Mouse (Mus musculus) urinary bladder, postnatal 36 days (tissue): ENCODE measurements around the gene Rmnd1.
"Not testable (repeated sequence)": the region's sequence is repeated elsewhere in the genome, so short reads cannot be mapped to it uniquely, and the experiment has no call there.

Source experiments
- DNase-seq, 2 experiments: peaks; one replicate each; pipeline ENCODE4 v3.0.0; 2022; ENCODE audit warnings: low spot score in 2 of 2, mixed read lengths in 1 of 2

Gene Rmnd1

GRCm38 (mm10) chr10:4432123-4432931, at the start of gene Rmnd1, which contains the start of gene Armt1:
Gene Rmnd1, minus strand, starts transcription at chr10:4432388.
Gene Armt1, plus strand, starts transcription at chr10:4432467.
- DNase-seq = peak; percentile 87 to 94

DNA sequence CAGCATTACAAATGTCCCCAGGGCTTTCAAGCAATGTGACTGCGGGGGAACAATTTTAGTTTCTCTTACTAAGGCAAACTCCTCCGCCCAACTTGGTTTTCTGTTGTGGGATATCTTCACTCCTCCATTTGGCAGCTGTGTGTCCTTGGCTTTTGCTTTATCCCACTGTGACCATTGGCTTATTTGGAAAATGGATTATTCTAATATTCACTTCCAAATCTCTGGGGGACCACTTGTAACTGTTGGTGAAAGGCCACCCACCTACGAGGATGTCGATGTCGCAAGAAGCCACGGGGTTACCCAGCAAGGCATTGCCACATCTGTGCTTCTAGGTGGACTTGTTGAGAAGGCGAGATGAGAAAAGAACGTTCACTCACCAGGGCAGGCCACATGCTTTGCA, 49.5 kb upstream of the Rmnd1 start:
- peak in 1 of 2 experiments; percentile 69 for DNase-seq

- DNase-seq = no peak
Measured at GRCm38 (mm10) chr10:4480929-4481328, 48.7 kb upstream of the Rmnd1 start.

DNA sequence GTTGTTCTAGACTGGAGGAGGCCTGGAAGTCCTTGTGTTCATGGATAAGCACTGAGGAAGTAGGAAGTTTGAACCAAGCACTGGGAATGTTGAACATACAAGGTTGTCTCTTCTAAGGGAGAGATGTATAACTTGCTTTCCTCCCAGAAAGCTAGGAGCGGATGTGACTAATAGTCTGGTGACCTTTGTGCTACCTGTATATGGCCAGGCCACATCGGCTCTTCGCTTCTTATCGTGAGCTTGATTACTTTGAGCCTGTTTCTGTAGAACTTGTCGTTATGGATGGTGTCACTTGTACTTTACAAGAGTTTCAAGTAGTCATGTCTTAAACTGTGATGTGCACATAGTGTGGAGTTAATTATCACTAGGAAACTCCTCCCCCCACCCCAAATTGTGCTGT, 44.4 kb upstream of the Rmnd1 start:
- no peak for DNase-seq

- no peak for DNase-seq
Measured at GRCm38 (mm10) chr10:4475431-4475830, 43.2 kb upstream of the Rmnd1 start.

GRCm38 (mm10) chr10:4473591-4473993, 41.4 kb upstream of the Rmnd1 start:
- no peak for DNase-seq

GRCm38 (mm10) chr10:4469406-4469805, 37.2 kb upstream of the Rmnd1 start:
- no peak for DNase-seq

GRCm38 (mm10) chr10:4465799-4466198, 33.6 kb upstream of the Rmnd1 start:
- DNase-seq = no peak

- no peak for DNase-seq
Measured at GRCm38 (mm10) chr10:4460201-4460600, 28.0 kb upstream of the Rmnd1 start.

DNA sequence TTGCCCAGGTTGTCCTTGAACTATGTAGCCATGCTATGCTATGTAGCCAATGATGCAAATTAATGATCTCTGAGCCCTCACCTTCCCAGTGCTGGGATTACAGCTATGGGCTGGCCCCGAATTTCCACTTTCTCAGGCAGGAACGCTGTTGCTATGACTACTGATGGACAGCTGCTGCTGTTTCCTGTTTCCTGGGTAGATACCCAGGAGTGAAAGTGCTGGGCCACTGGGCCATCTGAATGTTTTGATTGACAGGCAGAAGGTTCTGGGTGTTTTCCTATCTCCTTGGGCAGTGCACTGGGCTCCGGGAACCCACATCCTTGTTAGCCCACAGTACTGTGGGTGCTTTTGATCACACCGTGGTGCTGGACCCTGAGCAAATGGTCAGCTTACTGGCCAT, 24.2 kb upstream of the Rmnd1 start:
- no peak for DNase-seq

- DNase-seq = no peak
Measured at GRCm38 (mm10) chr10:4435416-4435815, 3.2 kb upstream of the Rmnd1 start.

- DNase-seq = not testable (repeated sequence)
Measured at GRCm38 (mm10) chr10:4433871-4434270, 1.7 kb upstream of the Rmnd1 start.

DNA sequence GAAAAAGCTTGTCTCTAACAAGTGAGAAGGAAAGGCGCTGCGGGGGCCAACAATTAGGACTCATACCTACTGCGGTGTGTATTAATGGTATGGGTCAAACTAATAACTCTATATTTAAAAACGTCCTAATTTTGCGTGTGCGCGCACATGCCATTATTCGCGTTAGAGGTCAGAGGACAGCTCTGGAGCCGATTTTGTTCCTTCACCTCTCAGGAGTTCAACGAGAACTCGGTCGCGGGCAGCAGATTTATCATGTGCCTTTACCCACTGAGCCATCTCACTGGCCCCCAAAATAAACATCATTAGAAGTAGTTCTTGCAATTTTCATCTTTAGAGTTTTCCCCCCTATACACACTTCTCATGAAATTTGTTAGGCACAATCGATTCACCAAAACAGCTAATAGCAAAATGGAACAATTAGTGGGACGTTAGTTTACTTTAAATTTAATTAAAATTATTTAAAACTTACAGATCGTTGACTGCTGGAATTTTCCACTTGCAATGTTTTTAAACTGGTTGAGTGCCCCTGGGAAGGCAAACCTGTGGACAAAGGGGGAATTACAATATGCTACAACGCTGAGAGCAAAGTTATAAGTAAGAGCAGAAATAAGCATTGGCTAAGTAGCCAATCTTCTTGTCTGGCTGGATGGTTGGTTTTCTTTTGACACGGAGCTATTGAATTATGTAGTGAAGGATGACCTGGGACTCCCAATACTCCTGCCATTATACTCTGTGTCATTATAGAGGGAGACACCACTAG, 988 bp upstream of the Rmnd1 start:
- DNase-seq = no peak

DNA sequence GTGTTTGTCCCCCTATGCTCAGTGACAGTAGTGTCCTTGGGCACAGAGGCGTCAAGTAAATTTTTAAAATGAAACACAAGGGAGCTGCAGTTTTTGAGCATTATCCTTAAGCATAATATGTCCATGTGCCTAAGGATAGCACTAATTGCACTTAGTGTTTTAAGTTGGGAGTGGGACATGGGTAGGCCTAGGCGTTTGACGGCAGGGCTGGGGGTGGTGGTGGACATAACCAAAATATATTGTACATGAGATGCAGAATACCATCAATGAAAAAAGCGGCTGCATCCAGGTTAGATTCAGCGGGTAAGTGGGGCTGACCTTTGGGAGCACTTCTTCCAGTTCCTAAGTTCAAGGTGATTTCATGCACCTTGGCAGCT, 454 bp downstream of the Rmnd1 start:
- no peak for DNase-seq

GRCm38 (mm10) chr10:4430826-4431225, 1.4 kb downstream of the Rmnd1 start:
- no peak for DNase-seq

DNA sequence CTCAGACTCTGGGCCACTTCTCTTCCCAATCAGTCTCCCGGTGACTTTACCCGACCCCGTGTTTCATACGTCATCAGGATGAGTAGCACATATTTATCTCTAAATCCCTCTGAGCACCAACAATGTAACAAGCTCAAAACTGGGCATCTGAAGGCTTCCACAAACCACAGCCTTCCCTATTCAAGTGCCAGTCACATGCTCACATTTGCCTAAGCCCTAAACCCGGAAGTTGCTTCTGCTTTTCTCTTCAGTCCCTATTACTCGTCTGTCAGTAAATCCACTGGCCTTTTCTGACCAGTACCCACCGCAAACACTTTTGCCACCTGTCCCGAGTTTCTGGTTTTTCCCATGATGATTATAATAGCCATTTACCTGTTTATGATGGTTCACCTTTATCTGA, 1.8 kb downstream of the Rmnd1 start:
- DNase-seq = no peak

DNA sequence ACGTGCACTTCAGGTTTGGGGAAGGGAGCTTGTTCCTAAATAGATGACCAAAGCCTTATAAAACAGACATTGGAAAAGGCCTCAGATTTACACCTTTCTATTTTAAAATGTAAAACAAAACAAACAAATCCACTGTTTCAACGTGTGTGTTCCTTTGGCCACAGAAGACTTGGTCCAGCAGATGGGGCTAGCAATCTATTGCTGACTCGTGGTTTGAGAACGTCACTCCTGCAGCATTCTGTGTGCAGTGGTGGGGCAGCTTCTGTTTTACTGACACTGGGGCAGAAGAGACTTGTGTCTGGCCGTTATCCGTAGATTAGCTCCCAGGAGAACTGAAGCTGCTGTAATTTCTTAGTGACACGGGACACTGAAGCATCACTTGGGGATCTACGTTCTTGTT, 6.9 kb downstream of the Rmnd1 start:
- DNase-seq = no peak

- no peak for DNase-seq
Measured at GRCm38 (mm10) chr10:4407191-4407590, 25.0 kb downstream of the Rmnd1 start.

DNA sequence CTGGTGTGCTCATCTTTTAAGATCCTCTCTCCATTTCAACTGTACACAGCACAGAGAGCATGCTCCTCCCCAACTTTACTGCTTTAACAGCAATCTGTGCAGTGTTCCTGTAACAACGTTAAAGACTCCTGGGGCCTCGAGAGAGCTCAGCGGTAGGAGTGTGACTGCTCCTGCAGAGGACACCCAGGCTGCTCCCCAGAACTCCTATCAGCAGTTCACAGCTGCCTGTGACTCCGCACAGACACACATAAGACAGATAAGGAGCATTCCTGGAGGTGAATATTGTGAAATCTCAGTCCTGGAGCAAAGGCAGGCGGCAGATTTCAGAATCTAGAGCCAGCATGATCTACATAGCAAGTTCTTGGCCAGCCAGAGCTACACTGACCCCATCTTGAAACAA, 26.7 kb downstream of the Rmnd1 start:
- DNase-seq = no peak

GRCm38 (mm10) chr10:4404895-4405491, 27.2 kb downstream of the Rmnd1 start:
- DNase-seq = no peak

DNA sequence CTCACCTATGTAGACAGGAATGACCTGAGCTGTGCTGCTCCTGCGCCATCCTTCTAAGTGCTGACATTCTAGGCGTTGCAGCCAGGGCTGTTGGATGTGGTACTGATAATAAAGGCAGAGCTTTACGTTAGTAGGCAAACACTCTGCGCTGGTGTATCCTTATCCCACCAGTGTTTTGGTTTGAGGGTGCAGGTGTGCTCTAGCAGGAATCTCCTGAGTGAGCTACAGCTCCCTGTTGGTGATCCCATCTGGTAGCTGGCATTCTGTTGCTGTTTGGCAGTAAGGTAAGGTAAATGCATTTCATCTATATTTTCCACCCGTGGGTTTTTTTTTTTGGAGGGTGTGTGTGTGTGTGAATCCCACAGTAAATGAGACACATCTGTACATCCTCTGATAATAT, 34.1 kb downstream of the Rmnd1 start:
- DNase-seq = no peak

- no peak for DNase-seq
Measured at GRCm38 (mm10) chr10:4395321-4395720, 36.9 kb downstream of the Rmnd1 start.

- peak; percentile 26 to 35 for DNase-seq
Measured at GRCm38 (mm10) chr10:4391851-4392250, 40.3 kb downstream of the Rmnd1 start.
